Mouse (Mus musculus) midbrain, embryonic 15.5 days (tissue): Measurements from ENCODE around the gene Med4. TPM values are rescaled to one million over a fixed set of nuclear protein-coding genes. Genes with fewer than 3 reads are reported as not detected.

Experiments
- ATAC-seq: fragments of 200-750 bp; cut with Nextera tagmentation; replicated peaks from 2 replicates; pipeline ENCODE4 v1.8.0; 2017; ENCODE audit warnings: moderate TSS enrichment
- H3K27ac ChIP-seq: fragments of 300-500 bp; sonication (generic); 2 replicates; pipeline ENCODE4 v1.5.1; 2015; ENCODE audit warnings: mild to moderate bottlenecking, inconsistent platforms
- H3K27me3 ChIP-seq: fragments of 300-500 bp; sonication (generic); replicated peaks from 2 replicates; pipeline ENCODE4 v1.6.1; 2015; ENCODE audit warnings: inconsistent platforms
- H3K36me3 ChIP-seq: fragments of 300-500 bp; sonication (generic); replicated peaks from 2 replicates; pipeline ENCODE4 v1.6.1; 2015; ENCODE audit warnings: inconsistent platforms
- H3K4me1 ChIP-seq: fragments of 300-500 bp; sonication (generic); 2 replicates; pipeline ENCODE4 v1.6.1; 2015; ENCODE audit warnings: inconsistent platforms
- H3K4me2 ChIP-seq: fragments of 300-500 bp; sonication (generic); 2 replicates; pipeline ENCODE4 v1.6.1; 2015; ENCODE audit warnings: inconsistent platforms, mild to moderate bottlenecking, moderate library complexity
- H3K4me3 ChIP-seq: fragments of 300-500 bp; sonication (generic); 2 replicates; pipeline ENCODE4 v1.5.1; 2015; ENCODE audit warnings: mild to moderate bottlenecking, inconsistent platforms
- H3K9ac ChIP-seq: fragments of 300-500 bp; sonication (generic); 2 replicates; pipeline ENCODE4 v1.6.1; 2015; ENCODE audit warnings: mild to moderate bottlenecking, inconsistent platforms
- H3K9me3 ChIP-seq: fragments of 300-500 bp; sonication (generic); 2 replicates; pipeline ENCODE4 v1.6.1; 2016; ENCODE audit warnings: inconsistent platforms
- WGBS: fragments of 180-500 bp; shearing (Covaris S2); methylation state at CpG from one replicate; pipeline ENCODE4 v1.1.7; 2015; ENCODE audit warnings: mixed read lengths; 5-methylcytosine and 5-hydroxymethylcytosine counted together
- polyA plus RNA-seq: library from polyadenylated mRNA; unstranded; fragments of >200 nt; fragmentation: Nextera tagmentation; extraction: Ambion mirVana; gene quantifications from 2 replicates; pipeline ENCODE4 v1.2.1, GENCODE M21; 2015

Gene Med4
- polyA plus RNA-seq, 1 experiment from 2014 or later: 82.8 TPM

DNA sequence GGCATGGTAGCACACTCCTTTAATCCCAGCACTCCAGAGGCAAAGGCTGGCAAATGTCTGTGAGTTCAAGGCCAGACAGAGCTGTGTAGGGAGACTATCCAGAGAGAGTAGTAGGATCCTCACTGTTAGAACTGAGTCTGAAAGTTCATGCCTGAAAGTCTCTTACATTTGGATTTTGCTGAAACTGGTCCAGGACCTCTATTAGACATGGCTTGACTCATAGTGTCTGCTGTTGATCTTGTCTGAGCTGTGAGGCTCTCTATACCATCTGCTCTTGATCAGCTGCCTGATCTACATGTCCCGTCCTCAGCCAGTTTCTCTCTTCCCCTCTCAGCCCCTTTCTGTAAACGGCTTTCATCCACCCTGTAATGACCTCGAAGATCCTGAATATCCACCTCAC lies 31.5 kb upstream of the Med4 start:
- Histone ChIP-seq H3K27ac (no peak overlapping the region), H3K36me3 (no peaks in the 10 kb centered on the region), H3K4me2 (no peak overlapping the region), H3K4me1 (peaks cover 5% of the 10 kb centered on the region; the same call in 1 of the 2 replicates), H3K9ac (no peak overlapping the region), H3K9me3 (no peaks in the 10 kb centered on the region), H3K4me3 (no peak overlapping the region), H3K27me3 (no peaks in the 10 kb centered on the region)
- no peak for ATAC-seq
- WGBS: 79% methylated on average over 3 of the region's 3 CpGs

- Histone ChIP-seq H3K4me2 (no peak overlapping the region), H3K9me3 (no peaks in the 10 kb centered on the region), H3K27me3 (no peaks in the 10 kb centered on the region), H3K4me1 (no peaks in the 10 kb centered on the region; the same call in 1 of the 2 replicates), H3K36me3 (no peaks in the 10 kb centered on the region), H3K27ac (no peak overlapping the region), H3K9ac (no peak overlapping the region), H3K4me3 (no peak overlapping the region)
- ATAC-seq: no peak
- 13% methylated on average over 1 of the region's 1 CpGs for WGBS
Observed at GRCm38 (mm10) chr14:73479771-73480170, 30.1 kb upstream of the Med4 start.

DNA sequence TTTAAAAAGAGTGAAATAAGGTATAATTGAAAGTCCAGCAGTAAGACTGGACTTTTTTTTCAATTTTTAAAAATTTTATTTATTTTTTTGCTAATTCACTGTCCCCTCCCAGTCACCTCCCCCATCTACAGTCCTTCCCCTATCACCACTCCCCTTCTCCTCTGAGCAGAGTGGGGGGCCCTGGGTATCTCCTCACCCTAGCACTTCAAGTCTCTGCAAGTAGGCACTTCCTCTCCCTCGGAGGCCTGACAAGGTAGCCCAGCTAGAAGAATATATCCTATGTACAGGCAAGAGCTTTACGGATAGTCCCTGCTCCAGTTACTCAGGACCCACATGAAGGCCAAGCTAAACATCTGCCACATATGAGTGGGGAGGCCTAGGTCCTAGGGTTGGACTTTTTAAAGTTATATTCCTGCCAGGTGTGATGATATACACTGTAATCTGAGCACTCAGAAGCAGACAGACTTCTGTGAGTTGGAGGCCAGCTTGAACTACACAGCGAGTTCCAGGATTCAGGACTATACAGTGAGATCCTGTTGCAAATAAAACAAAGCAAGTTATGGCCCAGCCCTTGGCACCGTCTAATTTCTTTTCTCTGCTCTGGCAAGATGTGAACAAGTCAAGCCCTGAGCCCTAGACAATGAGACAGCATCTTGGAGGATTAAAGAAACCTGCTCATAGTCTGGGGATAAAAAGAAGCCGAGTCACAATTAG lies 26.2 kb upstream of the Med4 start:
- Histone ChIP-seq H3K27ac (no peak overlapping the region), H3K4me1 (no peaks in the 10 kb centered on the region)
- ATAC-seq: no peak

DNA sequence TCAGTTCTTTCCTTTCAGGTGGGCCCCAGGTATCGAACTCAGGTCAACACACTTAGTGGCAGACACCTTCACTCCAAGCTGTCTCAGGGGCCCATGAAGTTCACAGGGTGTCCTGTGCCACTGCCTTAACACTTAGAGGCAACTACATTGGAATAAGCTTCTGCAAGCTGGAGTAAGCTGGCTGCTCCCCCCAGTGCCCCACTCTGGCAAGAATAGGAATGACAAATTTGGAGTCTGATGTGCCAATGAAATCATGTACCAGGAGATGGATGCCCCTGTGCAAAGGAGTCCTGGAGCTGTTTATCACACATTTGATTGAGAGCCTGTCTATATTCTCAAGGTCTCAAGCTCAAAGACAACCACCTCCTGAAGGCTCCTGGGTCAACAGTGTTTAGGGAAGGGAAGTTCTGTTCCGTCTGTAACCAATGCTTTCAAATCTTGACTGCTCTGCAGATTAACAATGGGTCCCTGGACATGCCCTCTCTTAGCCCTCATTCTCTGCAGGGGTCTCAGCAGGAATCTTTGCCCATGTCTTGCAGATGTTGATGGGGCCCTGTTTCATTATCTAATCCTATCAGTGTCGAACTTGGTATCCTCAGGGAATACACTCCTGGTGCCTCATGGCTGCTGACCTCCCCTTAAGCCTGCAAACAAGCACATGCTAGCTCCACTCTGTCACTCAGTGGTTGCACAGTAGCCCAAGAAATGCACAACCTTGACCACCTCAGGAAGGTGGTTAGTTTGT lies 25.3 kb upstream of the Med4 start:
- Histone ChIP-seq H3K4me1 (no peaks in the 10 kb centered on the region), H3K9ac (no peak overlapping the region), H3K27me3 (no peaks in the 10 kb centered on the region), H3K27ac (no peak overlapping the region), H3K4me2 (no peak overlapping the region), H3K36me3 (no peaks in the 10 kb centered on the region), H3K4me3 (no peak overlapping the region), H3K9me3 (no peaks in the 10 kb centered on the region)
- no peak for ATAC-seq
- WGBS: 66% methylated on average over 3 of the region's 3 CpGs

More for the DNA sequence above, 26.2 kb upstream of the Med4 start:
- no peak overlapping the region for H3K9ac ChIP-seq
- no peak overlapping the region for H3K4me3 ChIP-seq
- no peak overlapping the region for H3K4me2 ChIP-seq
- H3K27me3 ChIP-seq: no peaks in the 10 kb centered on the region
- 79% methylated on average over 5 of the region's 5 CpGs for WGBS
- H3K36me3 ChIP-seq: no peaks in the 10 kb centered on the region
- no peaks in the 10 kb centered on the region for H3K9me3 ChIP-seq

- Histone ChIP-seq H3K4me1 (no peaks in the 10 kb centered on the region), H3K4me3 (no peak overlapping the region), H3K4me2 (no peak overlapping the region), H3K36me3 (no peaks in the 10 kb centered on the region), H3K9ac (no peak overlapping the region), H3K9me3 (no peaks in the 10 kb centered on the region), H3K27me3 (no peaks in the 10 kb centered on the region), H3K27ac (no peak overlapping the region)
- 84% methylated on average over 5 of the region's 5 CpGs for WGBS
- ATAC-seq: no peak
Observed at GRCm38 (mm10) chr14:73486641-73487040, 23.2 kb upstream of the Med4 start.

DNA sequence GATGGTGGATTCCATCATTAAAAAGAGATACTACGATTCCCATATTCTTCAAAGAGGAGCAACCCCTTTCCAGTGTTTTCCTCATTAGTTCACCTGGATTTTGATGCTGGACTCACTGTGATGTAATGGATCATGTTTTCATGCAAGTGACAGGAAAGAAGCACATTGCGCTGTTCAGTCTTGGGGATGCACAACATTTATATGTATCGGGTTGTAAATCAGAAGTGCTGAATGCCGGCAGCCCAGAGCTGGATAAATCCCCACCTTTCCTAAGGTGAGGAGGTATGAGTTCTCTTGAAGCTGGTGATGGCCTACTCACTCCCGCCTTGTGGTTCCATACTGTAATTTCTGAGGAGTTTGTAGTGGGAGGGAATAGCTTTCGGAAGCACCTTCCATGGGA lies 16.5 kb upstream of the Med4 start:
- Histone ChIP-seq H3K27me3 (no peaks in the 10 kb centered on the region), H3K9ac (no peak overlapping the region), H3K9me3 (no peaks in the 10 kb centered on the region), H3K4me1 (no peaks in the 10 kb centered on the region), H3K36me3 (no peaks in the 10 kb centered on the region), H3K4me2 (no peak overlapping the region), H3K27ac (no peak overlapping the region), H3K4me3 (no peak overlapping the region)
- 93% methylated on average over 6 of the region's 6 CpGs for WGBS
- no peak for ATAC-seq

DNA sequence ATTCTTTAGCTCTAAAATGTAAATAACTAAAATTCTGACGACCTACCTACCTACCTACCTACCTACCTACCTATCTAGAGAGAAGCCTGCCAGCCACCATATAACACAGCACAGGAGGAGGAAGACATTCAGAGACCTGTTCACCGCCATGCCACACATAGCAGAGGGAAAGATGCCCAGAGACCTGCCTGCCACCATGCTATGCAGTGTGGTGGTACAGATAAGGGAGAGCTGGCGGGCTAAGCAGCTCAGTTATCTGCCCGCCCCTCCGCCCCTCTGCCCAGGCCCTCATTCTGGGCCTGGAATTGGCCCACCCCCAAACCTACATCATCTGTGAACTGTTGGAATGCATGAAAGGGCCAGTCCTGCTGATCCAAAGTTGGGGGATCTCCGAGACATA lies 15.7 kb upstream of the Med4 start:
- Histone ChIP-seq H3K9ac (no peak overlapping the region), H3K9me3 (no peaks in the 10 kb centered on the region), H3K27me3 (no peaks in the 10 kb centered on the region), H3K27ac (no peak overlapping the region), H3K4me3 (no peak overlapping the region), H3K36me3 (no peaks in the 10 kb centered on the region), H3K4me2 (no peak overlapping the region), H3K4me1 (no peaks in the 10 kb centered on the region)
- WGBS: 79% methylated on average over 6 of the region's 6 CpGs
- no peak for ATAC-seq

DNA sequence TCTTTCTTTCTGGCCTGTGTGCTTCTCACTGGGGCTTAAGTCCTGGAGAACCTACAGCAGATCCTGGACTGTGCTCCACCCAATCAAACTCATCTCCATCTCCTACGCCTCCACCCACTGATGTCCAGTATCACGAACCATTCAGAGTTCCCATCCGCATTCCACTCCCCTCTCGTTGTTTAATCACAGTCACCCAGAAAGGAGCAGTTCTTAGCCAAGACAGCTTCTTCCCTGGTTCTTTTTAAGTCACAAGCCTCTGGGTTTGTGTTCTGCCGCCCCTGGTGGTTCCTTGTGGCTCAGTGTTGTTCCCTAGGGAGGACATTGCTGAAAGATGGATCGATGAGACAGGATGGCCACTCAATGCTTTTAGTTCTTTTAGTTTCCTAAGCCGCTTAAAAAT lies 14.1 kb upstream of the Med4 start:
- Histone ChIP-seq H3K4me3 (no peak overlapping the region), H3K27me3 (no peaks in the 10 kb centered on the region), H3K36me3 (no peaks in the 10 kb centered on the region), H3K9ac (no peak overlapping the region), H3K4me2 (no peak overlapping the region), H3K27ac (no peak overlapping the region), H3K4me1 (no peaks in the 10 kb centered on the region), H3K9me3 (no peaks in the 10 kb centered on the region)
- no peak for ATAC-seq
- 77% methylated on average over 7 of the region's 7 CpGs for WGBS

- Histone ChIP-seq H3K9ac (no peak overlapping the region), H3K9me3 (no peaks in the 10 kb centered on the region), H3K4me3 (no peak overlapping the region), H3K4me2 (no peak overlapping the region), H3K27ac (no peak overlapping the region), H3K36me3 (no peaks in the 10 kb centered on the region), H3K27me3 (no peaks in the 10 kb centered on the region), H3K4me1 (no peaks in the 10 kb centered on the region)
- 92% methylated on average over 9 of the region's 9 CpGs for WGBS
- ATAC-seq: no peak
Observed at GRCm38 (mm10) chr14:73501283-73501682, 8.5 kb upstream of the Med4 start.

- 0 out of 2 replicates have a peak, but pooled peaks have one; percentile 5 for ATAC-seq
Observed at GRCm38 (mm10) chr14:73501721-73502120, 8.1 kb upstream of the Med4 start.

DNA sequence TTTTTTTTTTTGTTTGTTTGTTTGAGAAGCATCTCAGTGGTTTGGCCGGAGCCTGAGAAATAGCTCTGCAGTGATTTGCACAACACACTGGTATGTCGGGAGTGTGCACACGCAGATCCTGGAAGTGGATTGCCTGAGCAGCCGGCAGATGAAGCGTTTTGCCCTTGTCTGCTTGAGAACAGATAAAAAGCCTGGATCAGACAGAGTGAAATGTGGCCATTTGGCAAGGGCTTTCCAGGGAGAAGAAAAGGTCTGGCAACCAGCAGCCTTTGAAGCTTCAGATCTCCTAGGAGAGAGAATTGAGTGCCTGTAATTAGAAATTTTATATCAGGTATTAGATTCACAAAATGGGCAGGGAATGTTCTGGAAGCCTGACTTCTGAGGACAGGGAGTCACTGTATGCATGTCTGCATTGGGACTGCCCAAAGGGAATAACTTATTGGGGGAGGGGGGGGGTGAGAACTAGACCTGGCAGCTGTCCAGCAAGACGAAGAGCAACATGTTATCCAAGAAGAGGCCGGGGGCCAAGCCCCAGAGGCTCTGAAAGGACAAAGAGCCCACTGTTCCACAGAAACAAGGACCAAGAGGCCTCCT lies 7.1 kb upstream of the Med4 start:
- 33% methylated on average over 7 of the region's 7 CpGs for WGBS
- H3K9me3 ChIP-seq: no peaks in the 10 kb centered on the region
- no peaks in the 10 kb centered on the region for H3K36me3 ChIP-seq
- no peaks in the 10 kb centered on the region for H3K4me1 ChIP-seq
- peak overlapping the region; percentile 68 for H3K27ac ChIP-seq
- no peaks in the 10 kb centered on the region for H3K27me3 ChIP-seq
- no peak overlapping the region for H3K9ac ChIP-seq
- H3K4me3 ChIP-seq: no peak overlapping the region
- H3K4me2 ChIP-seq: no peak overlapping the region
- ATAC-seq: peak; percentile 85

More at GRCm38 (mm10) chr14:73501721-73502120, 8.1 kb upstream of the Med4 start:
- Histone ChIP-seq H3K4me3 (no peak overlapping the region), H3K27ac (peak overlapping the region; percentile 68; the same call in 1 of the 2 replicates), H3K36me3 (no peaks in the 10 kb centered on the region), H3K9me3 (no peaks in the 10 kb centered on the region), H3K9ac (no peak overlapping the region), H3K27me3 (no peaks in the 10 kb centered on the region), H3K4me1 (no peaks in the 10 kb centered on the region), H3K4me2 (no peak overlapping the region)
- 70% methylated on average over 6 of the region's 6 CpGs for WGBS

DNA sequence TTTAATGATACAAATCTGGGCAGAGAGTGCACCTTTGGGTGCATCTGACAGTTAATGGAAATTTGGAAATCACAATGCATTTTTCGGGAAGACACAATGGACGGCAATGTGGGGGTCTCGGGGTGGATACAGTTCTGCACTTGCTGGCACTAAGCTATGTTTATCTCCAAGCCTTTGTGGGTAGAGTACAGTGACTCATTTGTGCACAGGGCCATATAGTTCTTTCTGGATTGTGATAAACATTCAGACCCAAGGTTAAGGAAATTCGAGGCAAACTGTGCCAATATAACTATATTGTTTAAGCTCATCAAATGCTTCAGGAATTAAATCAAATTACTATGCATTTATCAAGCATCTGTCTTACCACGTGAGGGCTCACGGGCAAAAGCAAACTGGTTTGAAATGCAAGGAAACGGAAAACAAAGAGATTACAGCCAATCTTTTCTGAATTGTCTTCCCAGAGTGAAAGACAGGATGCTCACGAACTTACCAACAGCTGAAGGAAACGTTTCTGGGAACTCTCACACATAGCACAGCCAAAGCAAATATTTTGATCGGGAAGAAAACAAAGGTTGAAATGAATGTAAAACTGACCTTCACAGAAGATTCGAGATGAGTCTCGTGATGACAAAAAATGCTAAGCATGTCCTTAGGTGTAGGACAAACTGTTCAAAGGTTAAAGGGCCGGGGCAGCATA lies 6.4 kb upstream of the Med4 start:
- no peak overlapping the region for H3K4me3 ChIP-seq
- H3K4me1 ChIP-seq: no peaks in the 10 kb centered on the region
- H3K9me3 ChIP-seq: no peaks in the 10 kb centered on the region
- WGBS: 56% methylated on average over 13 of the region's 13 CpGs
- peak; percentile 69 for ATAC-seq
- H3K36me3 ChIP-seq: no peaks in the 10 kb centered on the region
- no peaks in the 10 kb centered on the region for H3K27me3 ChIP-seq
- no peak overlapping the region for H3K9ac ChIP-seq
- H3K27ac ChIP-seq: peak overlapping the region; percentile 68
- no peak overlapping the region for H3K4me2 ChIP-seq
